Mouse (Mus musculus) forebrain, embryonic 16.5 days (tissue): Measurements from ENCODE around the gene Mfsd2b. TPM values are rescaled to one million over a fixed set of nuclear protein-coding genes. Genes with fewer than 3 reads are reported as not detected.
"Not testable (repeated sequence)": the region's sequence is repeated elsewhere in the genome, so short reads cannot be mapped to it uniquely, and the experiment has no call there.

Experiments
- ATAC-seq: fragments of 200-750 bp; cut with Nextera tagmentation; 2 replicates; pipeline ENCODE4 v1.8.0; 2017; ENCODE audit warnings: mild to moderate bottlenecking, moderate library complexity
- H3K27ac ChIP-seq: fragments of 300-500 bp; sonication (generic); 2 replicates; pipeline ENCODE4 v1.5.1; 2014; ENCODE audit warnings: low read length, control low read depth
- H3K27me3 ChIP-seq: fragments of 300-500 bp; sonication (generic); replicated peaks from 2 replicates; pipeline ENCODE4 v1.6.1; 2014; ENCODE audit warnings: low read length; ENCODE audit not compliant: control insufficient read depth, insufficient read depth
- H3K36me3 ChIP-seq: fragments of 300-500 bp; sonication (generic); 2 replicates; pipeline ENCODE4 v1.6.1; 2014; ENCODE audit not compliant: control insufficient read depth, insufficient read depth
- H3K4me1 ChIP-seq: fragments of 300-500 bp; sonication (generic); replicated peaks from 2 replicates; pipeline ENCODE4 v1.6.1; 2014; ENCODE audit warnings: low read length; ENCODE audit not compliant: control insufficient read depth, insufficient read depth
- H3K4me2 ChIP-seq: fragments of 300-500 bp; sonication (generic); 2 replicates; pipeline ENCODE4 v1.6.1; 2014; ENCODE audit warnings: mild to moderate bottlenecking, low read length, control low read depth
- H3K4me3 ChIP-seq: fragments of 300-500 bp; sonication (generic); replicated peaks from 2 replicates; pipeline ENCODE4 v1.5.1; 2014; ENCODE audit warnings: mild to moderate bottlenecking, low read length, control low read depth
- H3K9ac ChIP-seq: fragments of 300-500 bp; sonication (generic); replicated peaks from 2 replicates; pipeline ENCODE4 v1.6.1; 2014; ENCODE audit warnings: low read depth, low read length, control low read depth
- H3K9me3 ChIP-seq: fragments of 300-500 bp; sonication (generic); 2 replicates; pipeline ENCODE4 v1.6.1; 2016; ENCODE audit warnings: low read length; ENCODE audit not compliant: control insufficient read depth
- WGBS: fragments of 180-500 bp; shearing (Covaris S2); extraction: QIAGEN DNeasy Blood & Tissue Kit; methylation state at CpG from one replicate; pipeline ENCODE4 v1.1.7; 2014; 5-methylcytosine and 5-hydroxymethylcytosine counted together
- polyA plus RNA-seq: library from polyadenylated mRNA; unstranded; fragments of >200 nt; fragmentation: Nextera tagmentation; extraction: Ambion mirVana; gene quantifications from 2 replicates; pipeline ENCODE4 v1.2.1, GENCODE M21; 2015

Mfsd2b gene
- polyA plus RNA-seq, result 0.82 and 1.3 TPM in 2 replicates

DNA sequence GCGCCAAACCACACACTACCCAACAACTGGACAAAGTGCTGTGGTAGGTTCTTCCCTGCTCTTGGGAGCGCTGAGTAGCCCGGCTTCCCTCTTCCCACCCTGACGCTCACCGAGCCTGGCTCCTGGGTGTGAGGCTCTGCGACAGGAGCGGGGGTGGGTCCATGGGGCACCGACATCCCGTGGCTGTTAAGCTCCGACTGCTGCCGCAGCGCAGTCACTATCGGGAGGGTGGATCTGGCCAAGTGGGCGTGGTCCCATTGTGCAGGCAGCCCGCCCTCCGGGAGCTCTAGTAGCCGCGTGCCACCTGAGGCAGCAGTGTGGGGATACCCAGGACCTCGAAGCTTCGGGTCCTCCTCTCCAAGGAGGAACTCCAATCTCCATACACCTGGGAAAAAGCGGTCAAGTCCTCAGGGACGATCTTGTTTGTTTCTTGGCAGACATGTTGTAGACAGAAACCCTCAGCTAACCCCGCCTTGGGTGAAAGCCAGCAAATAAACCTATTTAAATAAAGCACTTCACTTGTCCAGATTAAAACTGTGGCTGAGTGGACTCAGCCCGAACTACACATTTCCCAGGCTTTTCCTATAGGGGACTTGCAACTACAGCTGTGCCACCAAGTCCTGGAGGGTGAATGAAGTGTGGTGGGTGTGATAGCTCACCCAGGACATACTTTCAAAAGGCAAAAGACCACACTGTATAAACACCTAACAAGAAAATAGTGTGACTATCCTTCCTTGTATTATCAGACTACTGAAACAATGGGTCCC, at the start of gene Mfsd2b:
Mfsd2b (minus strand) TSS at position 199 of the 767 bp plus-strand sequence.
- Histone ChIP-seq H3K4me1 (peaks cover 10% of the 10 kb centered on the region), H3K4me2 (peak within 1 kb of the TSS; percentile 97), H3K27ac (no peak within 1 kb of the TSS), H3K9me3 (no peaks in the 10 kb centered on the region), H3K4me3 (peak within 1 kb of the TSS; percentile 49), H3K9ac (peak within 1 kb of the TSS; percentile 63), H3K27me3 (no peaks in the 10 kb centered on the region), H3K36me3 (0 out of 2 replicates have a peak, but pooled peaks cover under 1% of the 10 kb centered on the region)
- WGBS, result 2% methylated on average over 24 of the region's 24 CpGs
- ATAC-seq, result peak; percentile 87

DNA sequence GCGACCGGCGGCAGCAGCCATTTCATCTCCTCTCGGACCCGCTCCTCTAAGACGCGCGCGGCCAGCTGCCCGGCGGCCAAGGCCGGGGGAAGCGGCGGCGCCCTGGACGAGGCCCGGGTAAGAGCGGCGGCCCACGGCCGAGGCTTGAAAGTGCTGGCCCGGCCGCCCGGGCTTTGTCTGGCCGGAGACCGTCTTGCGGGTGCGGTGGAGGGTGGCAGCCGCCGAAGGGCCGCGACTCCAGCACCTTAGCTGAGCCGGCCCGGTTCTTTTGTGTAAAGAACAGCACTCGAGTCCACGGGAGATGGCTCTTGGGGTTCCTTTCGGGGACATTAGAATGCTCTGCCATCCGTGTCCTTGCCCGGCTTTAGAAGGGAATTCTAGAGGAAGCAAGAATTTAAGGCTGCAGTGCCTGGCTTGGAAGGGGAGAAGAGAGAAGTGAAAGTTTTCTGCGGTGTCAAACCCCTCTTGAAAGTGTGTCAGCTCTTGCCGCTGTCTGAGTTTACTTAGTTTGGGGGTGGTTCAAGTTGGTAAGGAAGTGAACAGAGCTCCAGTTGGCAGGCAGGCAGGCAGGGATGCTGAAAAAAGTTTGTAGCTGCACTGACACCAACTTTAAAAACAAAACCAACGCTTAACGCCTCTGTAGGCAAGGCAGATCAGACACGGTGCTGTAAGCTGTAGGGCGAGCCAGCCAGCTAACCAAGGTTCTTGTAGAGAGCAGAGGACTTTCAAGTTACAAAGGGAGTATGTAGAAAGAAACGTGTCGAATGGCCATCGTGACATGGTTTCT, 43.8 kb upstream of the Mfsd2b start:
- WGBS, result under 1% methylated on average over 33 of the region's 48 CpGs
- Histone ChIP-seq H3K9me3 (no peaks in the 10 kb centered on the region), H3K4me2 (peak overlapping the region; percentile 85), H3K9ac (peak overlapping the region; percentile 90), H3K4me1 (peaks cover 11% of the 10 kb centered on the region), H3K27ac (peak overlapping the region; percentile 98), H3K36me3 (no peaks in the 10 kb centered on the region), H3K4me3 (peak overlapping the region; percentile 97), H3K27me3 (no peaks in the 10 kb centered on the region)
- ATAC-seq, result peak; percentile 52

DNA sequence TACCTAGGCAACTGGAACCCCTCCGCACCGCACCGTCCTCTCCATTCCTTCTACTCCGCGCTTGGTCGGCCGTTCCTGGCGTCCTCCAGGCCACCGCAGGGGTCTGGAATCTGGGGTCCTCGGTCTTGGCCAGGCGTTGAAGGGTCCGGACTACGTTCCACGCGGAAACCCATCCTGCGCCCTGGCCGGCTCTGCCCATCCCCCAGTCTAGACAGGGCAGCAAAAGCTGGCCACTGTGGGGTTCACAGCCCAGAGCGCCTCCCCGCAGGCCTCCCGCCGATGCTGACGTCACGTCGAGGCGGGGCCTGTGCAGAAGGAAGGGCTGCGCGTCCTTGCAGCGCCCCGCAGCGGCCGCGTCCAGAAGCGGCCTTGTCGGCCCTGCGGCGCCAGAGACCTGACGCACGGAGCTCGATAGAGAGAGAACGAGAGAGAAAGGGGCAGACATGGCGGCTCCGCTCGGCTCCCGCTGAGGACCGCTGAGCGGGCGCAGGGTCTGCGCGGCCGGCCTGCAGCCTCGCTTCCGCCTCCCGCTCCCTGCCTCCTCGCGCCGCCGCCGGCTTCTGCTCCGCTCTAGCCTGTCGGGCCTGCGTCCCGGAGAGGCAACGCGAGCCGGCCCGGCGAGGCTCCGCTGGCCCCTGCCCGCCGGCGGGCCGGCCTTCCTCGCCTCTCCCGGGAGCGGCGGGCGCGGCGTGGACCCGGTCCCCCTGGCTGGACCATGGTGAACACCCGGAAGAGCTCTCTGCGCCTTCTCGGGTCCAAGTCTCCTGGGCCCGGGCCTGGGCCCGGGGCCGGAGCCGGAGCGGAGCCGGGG, 43.0 kb upstream of the Mfsd2b start, which contains the start of gene Atad2b:
Atad2b (plus strand) TSS at position 360 of the 811 bp plus-strand sequence.
- Histone ChIP-seq H3K4me2 (peak within 1 kb of the TSS; percentile 85), H3K27ac (peak within 1 kb of the TSS; percentile 98), H3K9me3 (no peaks in the 10 kb centered on the region), H3K27me3 (no peaks in the 10 kb centered on the region), H3K9ac (peak within 1 kb of the TSS; percentile 90), H3K4me3 (peak within 1 kb of the TSS; percentile 97), H3K4me1 (peaks cover 11% of the 10 kb centered on the region), H3K36me3 (no peaks in the 10 kb centered on the region)
- peak; percentile 97 for ATAC-seq
- under 1% methylated on average over 79 of the region's 89 CpGs for WGBS

DNA sequence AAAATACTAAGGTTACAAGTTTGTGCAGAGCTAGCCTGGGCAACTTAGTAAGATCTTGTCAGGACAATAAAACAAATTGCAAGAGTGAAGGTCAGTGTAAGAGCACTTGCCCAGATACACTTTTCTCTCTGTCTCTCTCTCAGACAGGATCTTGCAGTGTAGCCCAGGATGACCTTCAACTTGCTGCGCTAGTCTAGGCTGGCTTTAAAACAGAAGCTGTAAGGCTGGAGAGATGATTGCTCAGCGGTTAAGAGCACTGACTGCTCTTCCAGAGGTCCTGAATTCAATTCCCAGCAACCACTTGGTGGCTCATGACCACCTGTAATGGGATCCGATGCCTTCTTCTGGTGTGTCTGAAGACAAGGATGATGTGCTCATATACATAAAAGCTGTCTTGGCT, 40.8 kb upstream of the Mfsd2b start:
- Histone ChIP-seq H3K4me2 (no peak overlapping the region), H3K9ac (no peak overlapping the region)
- 85% methylated on average over 3 of the region's 3 CpGs for WGBS

DNA sequence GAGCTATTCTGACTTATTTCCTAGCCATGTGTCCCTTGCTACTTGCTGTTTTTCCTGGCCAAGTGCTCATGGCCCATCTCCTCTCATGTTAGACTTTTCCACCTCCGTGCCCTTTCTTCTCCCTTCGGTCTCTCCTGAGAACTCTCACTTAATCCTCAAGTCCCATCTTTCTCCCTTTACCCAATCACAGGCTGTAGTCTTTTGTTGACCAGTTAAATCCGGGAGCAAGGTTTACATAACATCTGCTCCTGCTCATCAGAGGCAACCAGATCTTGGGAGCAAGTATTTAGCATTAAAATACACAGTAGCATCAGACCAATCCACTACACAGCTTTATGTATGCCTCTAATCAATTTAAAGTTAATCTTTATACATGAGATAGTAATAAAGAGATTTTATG, 40.3 kb upstream of the Mfsd2b start:
- H3K4me3 ChIP-seq, result no peak overlapping the region
- H3K36me3 ChIP-seq, result no peaks in the 10 kb centered on the region
- no peak overlapping the region for H3K9ac ChIP-seq
- no peaks in the 10 kb centered on the region for H3K27me3 ChIP-seq
- no peaks in the 10 kb centered on the region for H3K9me3 ChIP-seq
- no peak overlapping the region for H3K4me2 ChIP-seq
- H3K4me1 ChIP-seq, result peaks cover 6% of the 10 kb centered on the region
- no peak for ATAC-seq
- H3K27ac ChIP-seq, result no peak overlapping the region
- 55% methylated on average over 3 of the region's 3 CpGs for WGBS

More for the DNA sequence above, 40.8 kb upstream of the Mfsd2b start:
- H3K27ac ChIP-seq, result no peak overlapping the region
- H3K4me1 ChIP-seq, result peaks cover 11% of the 10 kb centered on the region
- no peaks in the 10 kb centered on the region for H3K36me3 ChIP-seq
- no peaks in the 10 kb centered on the region for H3K27me3 ChIP-seq
- no peak overlapping the region for H3K4me3 ChIP-seq
- H3K9me3 ChIP-seq, result no peaks in the 10 kb centered on the region
- no peak for ATAC-seq

DNA sequence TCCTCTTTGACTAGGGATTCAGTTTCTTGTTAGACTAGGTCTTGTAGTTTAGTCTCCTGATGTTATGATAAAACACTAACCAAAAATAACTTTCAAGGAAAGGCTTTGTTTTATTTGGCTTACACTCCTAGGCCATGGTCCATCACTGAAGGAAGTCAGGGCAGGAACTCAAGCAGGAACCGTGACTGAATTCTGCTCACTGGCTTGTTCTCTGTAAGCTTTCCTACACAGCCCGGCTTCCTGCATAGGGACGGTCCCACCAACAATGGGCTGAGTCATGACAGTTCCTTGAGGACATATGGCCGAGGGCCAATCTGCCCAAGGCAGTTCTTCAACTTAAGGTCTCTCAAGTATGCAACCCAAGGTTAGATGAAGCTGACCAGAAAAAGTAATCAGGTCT, 37.6 kb upstream of the Mfsd2b start:
- Histone ChIP-seq H3K9me3 (no peaks in the 10 kb centered on the region), H3K27me3 (no peaks in the 10 kb centered on the region), H3K4me1 (peaks cover 3% of the 10 kb centered on the region; the same call in 1 of the 2 replicates), H3K27ac (no peak overlapping the region), H3K9ac (no peak overlapping the region), H3K36me3 (no peaks in the 10 kb centered on the region), H3K4me3 (no peak overlapping the region), H3K4me2 (no peak overlapping the region)
- ATAC-seq, result no peak
- WGBS, result 81% methylated on average over 4 of the region's 4 CpGs

DNA sequence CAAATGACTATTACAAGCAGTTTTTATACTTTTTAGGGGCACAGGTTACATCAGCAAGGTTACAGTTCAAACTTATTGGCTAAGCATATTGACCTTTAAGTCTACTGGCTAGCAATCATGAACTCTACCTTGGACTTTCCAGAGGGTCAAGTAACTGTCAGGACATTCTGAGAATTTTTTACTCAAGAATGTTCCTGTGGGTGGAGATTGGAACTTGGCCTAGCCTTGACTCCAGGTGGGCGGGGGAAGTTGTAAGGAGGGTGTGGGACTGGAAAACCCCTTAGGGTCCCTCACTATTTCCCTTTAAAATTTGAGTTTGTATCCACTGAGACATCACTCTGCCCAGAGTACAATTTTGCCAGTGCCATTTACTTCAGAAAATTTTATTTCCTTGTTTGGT, 36.3 kb upstream of the Mfsd2b start:
- not testable (repeated sequence) for H3K9me3 ChIP-seq, H3K27me3 ChIP-seq, H3K36me3 ChIP-seq, H3K4me2 ChIP-seq, H3K27ac ChIP-seq, H3K4me1 ChIP-seq, H3K9ac ChIP-seq, ATAC-seq, H3K4me3 ChIP-seq
- 100% methylated on average over 1 of the region's 1 CpGs for WGBS

DNA sequence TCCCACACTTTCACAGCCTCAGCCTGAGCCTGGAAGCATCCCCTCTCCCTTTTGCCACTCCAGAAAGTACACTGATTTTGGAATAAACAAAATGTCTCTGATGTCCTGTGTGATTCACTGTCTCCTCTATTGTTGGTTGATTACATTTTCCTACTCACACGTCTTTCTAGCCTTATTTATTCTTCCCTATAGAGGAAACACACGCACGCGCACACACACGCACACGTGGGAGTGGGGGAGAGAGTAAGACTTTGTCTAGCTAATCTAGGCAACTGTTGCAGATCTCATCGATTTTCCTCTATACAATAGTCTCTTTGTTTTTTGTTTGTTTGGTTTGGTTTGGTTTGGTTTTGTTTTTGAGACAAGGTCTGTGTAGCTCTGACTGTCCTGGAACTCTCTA, 34.2 kb upstream of the Mfsd2b start:
- no peak overlapping the region for H3K4me2 ChIP-seq
- H3K27ac ChIP-seq, result no peak overlapping the region
- ATAC-seq, result no peak
- no peaks in the 10 kb centered on the region for H3K27me3 ChIP-seq
- H3K36me3 ChIP-seq, result no peaks in the 10 kb centered on the region
- peaks cover 7% of the 10 kb centered on the region for H3K4me1 ChIP-seq
- 90% methylated on average over 7 of the region's 7 CpGs for WGBS
- no peaks in the 10 kb centered on the region for H3K9me3 ChIP-seq
- H3K9ac ChIP-seq, result no peak overlapping the region
- no peak overlapping the region for H3K4me3 ChIP-seq
